Mouse (Mus musculus) C2C12 (cell line): ENCODE measurements around the gene Usp10. TPM values are rescaled to one million over a fixed set of nuclear protein-coding genes. Genes with fewer than 3 reads are reported as not detected.

Experiments
- H3K27me3 ChIP-seq: one replicate; pipeline ENCODE4 v1.6.1; 2011; ENCODE audit not compliant: control insufficient read depth, insufficient read depth, insufficient read length
- H3K36me3 ChIP-seq: one replicate; pipeline ENCODE4 v1.6.1; 2011; ENCODE audit not compliant: control insufficient read depth, insufficient read depth
- H3K4me3 ChIP-seq: one replicate; pipeline ENCODE4 v1.5.1; 2011; ENCODE audit warnings: mild to moderate bottlenecking, control low read depth; ENCODE audit not compliant: poor library complexity, insufficient read depth, severe bottlenecking
- H3K79me2 ChIP-seq: one replicate; pipeline ENCODE4 v1.6.1; 2011; ENCODE audit not compliant: control insufficient read depth, insufficient read depth
- H3K79me3 ChIP-seq: one replicate; pipeline ENCODE4 v1.6.1; 2011; ENCODE audit warnings: low read depth, control low read depth
- H3ac ChIP-seq: one replicate; pipeline ENCODE3; 2011; ENCODE audit warnings: low read depth; ENCODE audit not compliant: control insufficient read depth, insufficient read length
- CEBPB ChIP-seq: IDR thresholded peaks from one replicate; pipeline ENCODE4 v1.6.1; 2011; ENCODE audit warnings: low read depth, mild to moderate bottlenecking, control low read depth, moderate library complexity
- CTCF ChIP-seq: IDR thresholded peaks from one replicate; pipeline ENCODE4 v1.5.1; 2011; ENCODE audit not compliant: control insufficient read depth, insufficient read depth, insufficient read length
- FOSL1 ChIP-seq: IDR thresholded peaks from one replicate; pipeline ENCODE4 v1.8.0; 2011; ENCODE audit warnings: mild to moderate bottlenecking, low read length; ENCODE audit not compliant: poor library complexity, insufficient read depth, severe bottlenecking
- MAX ChIP-seq: IDR thresholded peaks from one replicate; pipeline ENCODE4 v1.6.1; 2011; ENCODE audit warnings: mild to moderate bottlenecking, control low read depth
- MYOD1 ChIP-seq: IDR thresholded peaks from one replicate; pipeline ENCODE4 v1.6.1; 2011; ENCODE audit warnings: low read depth; ENCODE audit not compliant: control insufficient read depth, insufficient read length
- MYOG ChIP-seq: IDR thresholded peaks from one replicate; pipeline ENCODE4 v1.6.1; 2011; ENCODE audit not compliant: control insufficient read depth, insufficient read length; ENCODE audit errors: extremely low read depth
- USF1 ChIP-seq: IDR thresholded peaks from one replicate; pipeline ENCODE4 v1.6.1; 2011; ENCODE audit warnings: low read depth, mild to moderate bottlenecking, control low read depth, moderate library complexity
- polyA plus RNA-seq: library from polyadenylated mRNA; unstranded; fragments of >200 nt; fragmentation: generic; extraction: Trizol; gene quantifications from one replicate; pipeline ENCODE4 v1.2.1, GENCODE M21; 2012; ENCODE audit warnings: missing spikeins

Usp10 gene
- polyA plus RNA-seq, 1 experiment, result 101 TPM

GRCm38 (mm10) chr8:119986174-119986573, 76.0 kb downstream of the Usp10 start:
- no peak overlapping the region for H3ac ChIP-seq
- no peak overlapping the region for H3K4me3 ChIP-seq
- no peaks in the 10 kb centered on the region for H3K79me3 ChIP-seq
- TF ChIP-seq MYOD1, result peak; percentile 73
- peak; percentile 29 for TF ChIP-seq FOSL1
- TF ChIP-seq USF1, result no peak
- TF ChIP-seq CEBPB, result no peak
- H3K79me2 ChIP-seq, result no peaks in the 10 kb centered on the region
- no peaks in the 10 kb centered on the region for H3K36me3 ChIP-seq
- peaks cover under 1% of the 10 kb centered on the region for H3K27me3 ChIP-seq

DNA sequence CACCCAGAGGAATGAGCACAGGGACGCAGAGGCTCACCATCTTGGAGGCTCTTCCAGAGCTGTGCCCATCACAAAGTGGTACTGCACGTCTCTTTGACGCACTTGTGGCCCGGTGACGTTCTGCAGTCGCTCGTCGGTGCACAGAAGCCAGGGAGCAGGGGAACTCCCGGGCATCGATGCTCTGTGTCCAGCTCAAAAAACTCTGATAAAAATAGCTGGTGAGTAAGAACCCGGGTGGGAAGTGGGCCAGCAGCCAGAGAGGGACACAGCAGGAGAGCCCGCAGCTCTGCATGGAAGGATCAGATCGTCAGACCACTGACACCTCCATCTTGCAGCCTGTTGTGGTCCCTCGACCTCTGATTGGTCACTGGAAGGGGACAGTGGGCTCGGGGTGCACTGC, 77.9 kb downstream of the Usp10 start:
- Histone ChIP-seq H3K36me3 (no peaks in the 10 kb centered on the region), H3K4me3 (no peak overlapping the region), H3ac (no peak overlapping the region), H3K27me3 (peaks cover 19% of the 10 kb centered on the region), H3K79me2 (no peaks in the 10 kb centered on the region), H3K79me3 (no peaks in the 10 kb centered on the region)
- TF ChIP-seq MYOD1, result no peak
- no peak for TF ChIP-seq CEBPB
- no peak for TF ChIP-seq CTCF
- TF ChIP-seq USF1, result no peak
- no peak for TF ChIP-seq MYOG
- TF ChIP-seq MAX, result no peak
- no peak for TF ChIP-seq FOSL1

GRCm38 (mm10) chr8:119992249-119992648, 82.1 kb downstream of the Usp10 start, which contains the start of gene Crispld2:
Gene Crispld2 (plus strand): TSS chr8:119992438.
- no peaks in the 10 kb centered on the region for H3K36me3 ChIP-seq
- H3K4me3 ChIP-seq, result no peak within 1 kb of the TSS
- no peak within 1 kb of the TSS for H3ac ChIP-seq
- H3K79me3 ChIP-seq, result no peaks in the 10 kb centered on the region
- H3K27me3 ChIP-seq, result peaks cover 46% of the 10 kb centered on the region
- TF ChIP-seq MYOD1, result no peak
- TF ChIP-seq MYOG, result no peak
- TF ChIP-seq MAX, result no peak
- TF ChIP-seq USF1, result no peak
- no peak for TF ChIP-seq CEBPB
- TF ChIP-seq FOSL1, result no peak
- no peak for TF ChIP-seq CTCF
- no peaks in the 10 kb centered on the region for H3K79me2 ChIP-seq

GRCm38 (mm10) chr8:119994114-119994513, 84.0 kb downstream of the Usp10 start:
- peaks cover 49% of the 10 kb centered on the region for H3K27me3 ChIP-seq
- H3K36me3 ChIP-seq, result no peaks in the 10 kb centered on the region
- TF ChIP-seq CTCF (no peak), USF1 (no peak), CEBPB (no peak), MAX (no peak), FOSL1 (no peak), MYOD1 (no peak), MYOG (no peak)
- no peak overlapping the region for H3ac ChIP-seq
- H3K79me2 ChIP-seq, result no peaks in the 10 kb centered on the region
- no peaks in the 10 kb centered on the region for H3K79me3 ChIP-seq
- H3K4me3 ChIP-seq, result no peak overlapping the region

DNA sequence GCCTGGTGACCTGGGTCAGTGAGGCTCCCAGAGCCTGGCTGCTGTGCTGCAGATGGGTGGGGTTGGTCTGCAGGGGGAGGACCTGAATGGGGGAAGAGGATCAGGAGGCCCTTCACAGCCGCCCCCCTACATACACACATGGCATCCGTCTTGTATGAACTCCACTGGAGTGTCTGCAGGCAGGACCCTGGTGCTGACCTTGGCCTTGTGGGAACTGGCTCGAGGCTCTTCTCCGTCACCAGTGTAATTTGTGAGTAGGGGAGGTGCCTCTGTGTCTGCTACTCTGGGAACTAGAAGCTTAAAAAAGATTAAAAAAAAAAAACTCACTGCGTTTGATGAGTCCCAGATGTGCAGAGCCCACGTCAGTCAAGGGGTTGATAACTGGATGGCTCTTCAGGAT, 84.4 kb downstream of the Usp10 start:
- TF ChIP-seq USF1, result no peak
- no peak for TF ChIP-seq CEBPB
- no peak for TF ChIP-seq FOSL1
- H3ac ChIP-seq, result no peak overlapping the region
- H3K79me2 ChIP-seq, result no peaks in the 10 kb centered on the region
- H3K27me3 ChIP-seq, result peaks cover 49% of the 10 kb centered on the region
- H3K4me3 ChIP-seq, result no peak overlapping the region
- no peaks in the 10 kb centered on the region for H3K79me3 ChIP-seq
- H3K36me3 ChIP-seq, result no peaks in the 10 kb centered on the region

- Histone ChIP-seq H3K79me2 (no peaks in the 10 kb centered on the region), H3K4me3 (no peak overlapping the region), H3ac (no peak overlapping the region), H3K36me3 (no peaks in the 10 kb centered on the region), H3K27me3 (peaks cover 38% of the 10 kb centered on the region), H3K79me3 (no peaks in the 10 kb centered on the region)
- TF ChIP-seq FOSL1, result no peak
- TF ChIP-seq MYOG, result no peak
- no peak for TF ChIP-seq CTCF
Measured at GRCm38 (mm10) chr8:119997266-119997665, 87.1 kb downstream of the Usp10 start.
